8 mouse cellular contexts compared by ENCODE assay signal in genomic region chr6:73247452-73247851, GRCm38 (mm10). TPM values are rescaled to one million over a fixed set of nuclear protein-coding genes. Genes with fewer than 3 reads are reported as not detected.
DNase-seq lines count a peak whose midpoint lies in the region; ATAC-seq lines count a peak whose summit lies in the region.

No protein-coding gene starts in this region.

- peak overlapping the region; percentile 80 for H3K4me3 ChIP-seq in midbrain, embryonic 15.5 days

- H3K27me3 ChIP-seq in midbrain, embryonic 15.5 days (replicated peaks): no peaks in the 10 kb centered on the region

- WGBS in midbrain, embryonic 15.5 days: 45% methylated on average over 4 of the region's 4 CpGs

- peaks cover 15% of the 10 kb centered on the region for H3K4me1 ChIP-seq in midbrain, embryonic 15.5 days

- peak overlapping the region; percentile 87 for H3K4me2 ChIP-seq in midbrain, embryonic 15.5 days

- no peak for ATAC-seq in monocyte, adult 5-6 weeks (replicated peaks; ENCODE audit: insufficient number of reproducible peaks, low FRiP score, low TSS enrichment, poor library complexity, severe bottlenecking)
- 0 out of 2 replicates have a peak, but pooled peaks have one; percentile 8 for ATAC-seq in midbrain, embryonic 15.5 days (replicated peaks)

- no peaks in the 10 kb centered on the region for H3K9me3 ChIP-seq in midbrain, embryonic 15.5 days

- no peak overlapping the region for H3K27ac ChIP-seq in midbrain, embryonic 15.5 days

- DNase-seq in monocyte, adult 2 months (ENCODE audit: low read depth in 1 of 2, low spot score in 2 of 2): peak; percentile 16 to 25
- DNase-seq in adipocyte (ENCODE audit: low spot score): peak; percentile 66
- DNase-seq in forelimb bud, embryonic 11.5 days (ENCODE audit: low read depth, low spot score): peak; percentile 54
- peak; percentile 44 to 63 for DNase-seq in kidney, postnatal 4 days
- DNase-seq in left cerebral cortex, adult 9 months (ENCODE audit: low spot score in 2 of 2): no peak
- no peak for DNase-seq in frontal cortex, postnatal 25 days (ENCODE audit: low spot score in 2 of 2)

- H3K9ac ChIP-seq in midbrain, embryonic 15.5 days: no peak overlapping the region

- no peaks in the 10 kb centered on the region for H3K36me3 ChIP-seq in midbrain, embryonic 15.5 days (replicated peaks)

RNA-seq across cellular contexts. Expression of gene Suclg1, which starts 0.7 kb away (rescaled TPM):
- total RNA-seq in monocyte, adult 5-6 weeks (2017): 75.1 to 96.6 TPM (median 85.6 TPM) in 3 replicates
- polyA plus RNA-seq in midbrain, embryonic 15.5 days (2015; fragmentation: Nextera tagmentation; extraction: Ambion mirVana): 125 and 131 TPM in 2 replicates

RNA-seq across cellular contexts. Expression of gene Dnah6, which starts 26.0 kb away (rescaled TPM):
- 0.10 TPM in 1 of 3 replicates, not detected in the others for total RNA-seq in monocyte, adult 5-6 weeks (2017)
- 0.28 and 0.31 TPM in 2 replicates for polyA plus RNA-seq in midbrain, embryonic 15.5 days (2015; fragmentation: Nextera tagmentation; extraction: Ambion mirVana)

Comparison
In these comparisons a context has a peak if more than half of its experiments do, and no peak if none do; other contexts are left out.
1. DNase-seq: peak in monocyte, adult 2 months (2 of 2), adipocyte (single experiment), forelimb bud, embryonic 11.5 days (single experiment) and kidney, postnatal 4 days (2 of 2); none in left cerebral cortex, adult 9 months (0 of 2) and frontal cortex, postnatal 25 days (0 of 2).